Mouse (Mus musculus) adrenal gland (tissue): Measurements from ENCODE around the gene Ppp1r11.

Source experiments
- intact Hi-C: fragments of 180-260 bp; cut with DNase I; formaldehyde crosslinking; loops from one replicate; pipeline ENCODE4 v1.15.1; 2025

Gene Ppp1r11

GRCm38 (mm10) chr17:36923491-36923890, 28.1 kb downstream of the Ppp1r11 start:
- intact Hi-C loops, result no loop called here

- intact Hi-C loops, result no loop called here
Measured at GRCm38 (mm10) chr17:36922715-36923114, 28.8 kb downstream of the Ppp1r11 start.

- intact Hi-C loops, result no loop called here
Measured at GRCm38 (mm10) chr17:36920239-36920638, 31.3 kb downstream of the Ppp1r11 start.

GRCm38 (mm10) chr17:36915076-36915475, 36.5 kb downstream of the Ppp1r11 start:
- intact Hi-C loops, result loop anchor here (2.0 to 5.0 kb wide), 3 partner anchors 47 to 132 kb away; partner anchors contain the start of gene Gabbr1

- intact Hi-C loops, result loop anchor here (2.0 kb wide), 1 partner anchor 83 kb away; no protein-coding TSS in a partner anchor
Measured at GRCm38 (mm10) chr17:36914108-36914507, 37.4 kb downstream of the Ppp1r11 start.

- intact Hi-C loops, result no loop called here
Measured at GRCm38 (mm10) chr17:36912031-36912430, 39.5 kb downstream of the Ppp1r11 start.

- intact Hi-C loops, result no loop called here
Measured at GRCm38 (mm10) chr17:36909802-36910201, 41.7 kb downstream of the Ppp1r11 start.

GRCm38 (mm10) chr17:36908235-36908634, 43.3 kb downstream of the Ppp1r11 start:
- intact Hi-C loops, result no loop called here

- intact Hi-C loops, result no loop called here
Measured at GRCm38 (mm10) chr17:36903651-36904050, 47.9 kb downstream of the Ppp1r11 start.

GRCm38 (mm10) chr17:36900691-36901090, 50.9 kb downstream of the Ppp1r11 start:
- intact Hi-C loops, result no loop called here

GRCm38 (mm10) chr17:36900001-36900400, 51.5 kb downstream of the Ppp1r11 start:
- intact Hi-C loops, result no loop called here

- intact Hi-C loops, result loop anchor here (5.0 kb wide), 3 partner anchors 72 to 303 kb away; partner anchors contain the start of gene Olfr94
Measured at GRCm38 (mm10) chr17:36899376-36899775, 52.2 kb downstream of the Ppp1r11 start.
